Mouse (Mus musculus) hindbrain, embryonic 15.5 days (tissue): ENCODE measurements around the gene Lin37. TPM values are rescaled to one million over a fixed set of nuclear protein-coding genes. Genes with fewer than 3 reads are reported as not detected.
A peak's percentile ranks its signal among the peaks of the same experiment; 100 is the strongest.

Experiments
- ATAC-seq: fragments of 200-750 bp; cut with Nextera tagmentation; 2 replicates; pipeline ENCODE4 v1.8.0; 2017; ENCODE audit warnings: low read depth, moderate number of reproducible peaks, moderate TSS enrichment; ENCODE audit not compliant: low FRiP score
- H3K27ac ChIP-seq: fragments of 300-500 bp; sonication (generic); replicated peaks from 2 replicates; pipeline ENCODE4 v1.5.1; 2015; ENCODE audit warnings: mild to moderate bottlenecking, inconsistent platforms
- H3K27me3 ChIP-seq: fragments of 300-500 bp; sonication (generic); 2 replicates; pipeline ENCODE4 v1.6.1; 2015; ENCODE audit warnings: control low read depth, inconsistent platforms
- H3K36me3 ChIP-seq: fragments of 300-500 bp; sonication (generic); 2 replicates; pipeline ENCODE4 v1.6.1; 2015; ENCODE audit warnings: control low read depth, inconsistent platforms
- H3K4me1 ChIP-seq: fragments of 300-500 bp; sonication (generic); replicated peaks from 2 replicates; pipeline ENCODE4 v1.6.1; 2015; ENCODE audit warnings: control low read depth, inconsistent platforms
- H3K4me2 ChIP-seq: fragments of 300-500 bp; sonication (generic); 2 replicates; pipeline ENCODE4 v1.6.1; 2015; ENCODE audit warnings: moderate library complexity, mild to moderate bottlenecking, inconsistent platforms
- H3K4me3 ChIP-seq: fragments of 300-500 bp; sonication (generic); 2 replicates; pipeline ENCODE4 v1.5.1; 2015; ENCODE audit warnings: mild to moderate bottlenecking, inconsistent platforms
- H3K9ac ChIP-seq: fragments of 300-500 bp; sonication (generic); 2 replicates; pipeline ENCODE4 v1.6.1; 2015; ENCODE audit warnings: inconsistent platforms
- H3K9me3 ChIP-seq: fragments of 300-500 bp; sonication (generic); 2 replicates; pipeline ENCODE4 v1.6.1; 2016; ENCODE audit warnings: control low read depth, inconsistent platforms
- WGBS: fragments of 180-500 bp; shearing (Covaris S2); methylation state at CpG from one replicate; pipeline ENCODE4 v1.1.7; 2015; 5-methylcytosine and 5-hydroxymethylcytosine counted together
- polyA plus RNA-seq: library from polyadenylated mRNA; unstranded; fragments of >200 nt; fragmentation: Nextera tagmentation; extraction: Ambion mirVana; gene quantifications from 2 replicates; pipeline ENCODE4 v1.2.1, GENCODE M21; 2015

Gene Lin37
- polyA plus RNA-seq, 1 experiment from 2014 or later = 53.1 TPM

GRCm38 (mm10) chr7:30558656-30559442 lies 789 bp downstream of the Lin37 start:
- Histone ChIP-seq H3K27me3 (no peaks in the 10 kb centered on the region), H3K9ac (peak overlapping the region; percentile 76), H3K36me3 (peaks cover 27% of the 10 kb centered on the region), H3K27ac (peak overlapping the region; percentile 71), H3K4me1 (peaks cover 36% of the 10 kb centered on the region), H3K4me3 (peak overlapping the region; percentile 67), H3K9me3 (no peaks in the 10 kb centered on the region), H3K4me2 (peak overlapping the region; percentile 98)
- 19% methylated on average over 12 of the region's 12 CpGs for WGBS
- 0 out of 2 replicates have a peak, but pooled peaks have one; percentile 1 for ATAC-seq

- no peak for ATAC-seq
- Histone ChIP-seq H3K9me3 (no peaks in the 10 kb centered on the region), H3K4me2 (peak overlapping the region; percentile 98), H3K27me3 (no peaks in the 10 kb centered on the region), H3K4me3 (0 out of 2 replicates have a peak overlapping the region, but pooled peaks have one; percentile 67), H3K27ac (no peak overlapping the region), H3K4me1 (peaks cover 41% of the 10 kb centered on the region), H3K9ac (no peak overlapping the region), H3K36me3 (peaks cover 27% of the 10 kb centered on the region)
- 90% methylated on average over 13 of the region's 13 CpGs for WGBS
Measured at GRCm38 (mm10) chr7:30557901-30558514, 1.6 kb downstream of the Lin37 start.

GRCm38 (mm10) chr7:30556894-30557536 lies 2.6 kb downstream of the Lin37 start:
- H3K9ac ChIP-seq = no peak overlapping the region
- no peak overlapping the region for H3K27ac ChIP-seq
- no peaks in the 10 kb centered on the region for H3K9me3 ChIP-seq
- 92% methylated on average over 18 of the region's 18 CpGs for WGBS
- ATAC-seq = no peak
- peaks cover 27% of the 10 kb centered on the region for H3K36me3 ChIP-seq
- H3K4me3 ChIP-seq = no peak overlapping the region
- no peaks in the 10 kb centered on the region for H3K27me3 ChIP-seq
- no peak overlapping the region for H3K4me2 ChIP-seq
- peaks cover 42% of the 10 kb centered on the region for H3K4me1 ChIP-seq

- Histone ChIP-seq H3K36me3 (peaks cover 27% of the 10 kb centered on the region), H3K9ac (peak overlapping the region; percentile 52; the same call in 1 of the 2 replicates), H3K4me1 (peaks cover 30% of the 10 kb centered on the region), H3K4me2 (peak overlapping the region; percentile 88), H3K27ac (no peak overlapping the region), H3K27me3 (no peaks in the 10 kb centered on the region), H3K4me3 (no peak overlapping the region), H3K9me3 (no peaks in the 10 kb centered on the region)
- WGBS = 83% methylated on average over 22 of the region's 22 CpGs
- ATAC-seq = no peak
Measured at GRCm38 (mm10) chr7:30553810-30554584, 5.6 kb downstream of the Lin37 start.

GRCm38 (mm10) chr7:30553021-30553589 lies 6.5 kb downstream of the Lin37 start:
- Histone ChIP-seq H3K9me3 (no peaks in the 10 kb centered on the region), H3K36me3 (peaks cover 31% of the 10 kb centered on the region), H3K4me2 (peak overlapping the region; percentile 88), H3K4me1 (peaks cover 21% of the 10 kb centered on the region), H3K9ac (peak overlapping the region; percentile 52), H3K4me3 (peak overlapping the region; percentile 78), H3K27ac (peak overlapping the region; percentile 97), H3K27me3 (no peaks in the 10 kb centered on the region)
- 5% methylated on average over 23 of the region's 23 CpGs for WGBS
- ATAC-seq = no peak

GRCm38 (mm10) chr7:30552102-30553020 lies 7.3 kb downstream of the Lin37 start, which contains the start of the genes Hspb6 and Proser3:
Gene Hspb6, plus strand, starts transcription at chr7:30552178.
Gene Proser3, minus strand, starts transcription at chr7:30552299.
- H3K36me3 ChIP-seq = peaks cover 30% of the 10 kb centered on the region
- H3K4me1 ChIP-seq = peaks cover 15% of the 10 kb centered on the region
- H3K27ac ChIP-seq = peak within 1 kb of the TSS; percentile 97
- H3K4me3 ChIP-seq = peak within 1 kb of the TSS; percentile 78
- no peaks in the 10 kb centered on the region for H3K9me3 ChIP-seq
- ATAC-seq = peak; percentile 95
- H3K9ac ChIP-seq = peak within 1 kb of the TSS; percentile 58
- under 1% methylated on average over 44 of the region's 44 CpGs for WGBS
- H3K27me3 ChIP-seq = no peaks in the 10 kb centered on the region
- peak within 1 kb of the TSS; percentile 88 for H3K4me2 ChIP-seq

- peak overlapping the region; percentile 88 for H3K4me2 ChIP-seq
- no peaks in the 10 kb centered on the region for H3K27me3 ChIP-seq
- ATAC-seq = peak; percentile 55
- H3K27ac ChIP-seq = peak overlapping the region; percentile 97
- peak overlapping the region; percentile 58 for H3K9ac ChIP-seq
- peaks cover 23% of the 10 kb centered on the region for H3K36me3 ChIP-seq
- H3K4me3 ChIP-seq = peak overlapping the region; percentile 78
- 3% methylated on average over 10 of the region's 10 CpGs for WGBS
- H3K4me1 ChIP-seq = peaks cover 15% of the 10 kb centered on the region
- H3K9me3 ChIP-seq = no peaks in the 10 kb centered on the region
Measured at GRCm38 (mm10) chr7:30551445-30552101, 8.1 kb downstream of the Lin37 start.

- Histone ChIP-seq H3K36me3 (peaks cover 17% of the 10 kb centered on the region), H3K4me1 (peaks cover 15% of the 10 kb centered on the region), H3K27me3 (no peaks in the 10 kb centered on the region), H3K9ac (no peak overlapping the region), H3K4me3 (no peak overlapping the region), H3K9me3 (no peaks in the 10 kb centered on the region), H3K27ac (no peak overlapping the region), H3K4me2 (no peak overlapping the region)
- WGBS = 100% methylated on average over 1 of the region's 1 CpGs
- no peak for ATAC-seq
Measured at GRCm38 (mm10) chr7:30550603-30551002, 9.0 kb downstream of the Lin37 start.

- Histone ChIP-seq H3K36me3 (peaks cover 12% of the 10 kb centered on the region; the same call in 1 of the 2 replicates), H3K4me1 (peaks cover 15% of the 10 kb centered on the region), H3K27me3 (no peaks in the 10 kb centered on the region), H3K27ac (no peak overlapping the region), H3K9ac (no peak overlapping the region), H3K4me3 (no peak overlapping the region), H3K4me2 (no peak overlapping the region), H3K9me3 (no peaks in the 10 kb centered on the region)
- WGBS = 90% methylated on average over 2 of the region's 2 CpGs
- ATAC-seq = no peak
Measured at GRCm38 (mm10) chr7:30549880-30550279, 9.8 kb downstream of the Lin37 start.

- no peak overlapping the region for H3K9ac ChIP-seq
- no peak overlapping the region for H3K4me3 ChIP-seq
- peaks cover 22% of the 10 kb centered on the region for H3K36me3 ChIP-seq
- no peak overlapping the region for H3K27ac ChIP-seq
- H3K4me2 ChIP-seq = no peak overlapping the region
- no peaks in the 10 kb centered on the region for H3K4me1 ChIP-seq
- no peaks in the 10 kb centered on the region for H3K27me3 ChIP-seq
- WGBS = 98% methylated on average over 2 of the region's 2 CpGs
- H3K9me3 ChIP-seq = no peaks in the 10 kb centered on the region
- no peak for ATAC-seq
Measured at GRCm38 (mm10) chr7:30544327-30544726, 15.3 kb downstream of the Lin37 start.
